8 mouse cellular contexts compared by ENCODE assay signal in genomic region chr6:85380201-85380900, GRCm38 (mm10). TPM values are rescaled to one million over a fixed set of nuclear protein-coding genes. Genes with fewer than 3 reads are reported as not detected.
A peak's percentile ranks its signal among the peaks of the same experiment; 100 is the strongest.
DNase-seq lines count a peak whose midpoint lies in the region; ATAC-seq and TF ChIP-seq lines count a peak whose summit lies in the region.

No protein-coding gene starts in this region.

- H3K27me3 ChIP-seq in C2C12 (ENCODE audit: control insufficient read depth, insufficient read depth, insufficient read length) (no peaks in the 10 kb centered on the region), myocyte (ENCODE audit: control insufficient read depth, insufficient read depth, insufficient read length) (no peaks in the 10 kb centered on the region)
- H3K27me3 ChIP-seq in erythroblast, embryonic 14.5 days (ENCODE audit: control insufficient read depth): no peaks in the 10 kb centered on the region
- no peaks in the 10 kb centered on the region for H3K27me3 ChIP-seq in heart, embryonic 11.5 days (ENCODE audit: control insufficient read depth, insufficient read depth, low read length)
- H3K27me3 ChIP-seq in kidney, embryonic 15.5 days: no peaks in the 10 kb centered on the region
- H3K27me3 ChIP-seq in liver, embryonic 11.5 days (replicated peaks; ENCODE audit: control insufficient read depth, insufficient read depth, low read length): no peaks in the 10 kb centered on the region
- H3K27me3 ChIP-seq in stomach, embryonic 14.5 days (ENCODE audit: control insufficient read depth, insufficient read depth, low read length): no peaks in the 10 kb centered on the region

- no peak overlapping the region for H3K27ac ChIP-seq in heart, embryonic 11.5 days (ENCODE audit: low read depth, low read length)
- peak overlapping the region; percentile 66; the same call in 1 of the 2 replicates for H3K27ac ChIP-seq in kidney, embryonic 15.5 days
- no peak overlapping the region for H3K27ac ChIP-seq in liver, embryonic 11.5 days (ENCODE audit: low read depth, low read length)
- no peak overlapping the region for H3K27ac ChIP-seq in stomach, embryonic 14.5 days (ENCODE audit: low read length)

- H3K4me2 ChIP-seq in heart, embryonic 11.5 days: peak overlapping the region; percentile 61
- H3K4me2 ChIP-seq in kidney, embryonic 15.5 days: peak overlapping the region; percentile 52
- H3K4me2 ChIP-seq in liver, embryonic 11.5 days: peak overlapping the region; percentile 74
- H3K4me2 ChIP-seq in myocyte (ENCODE audit: low read depth): no peak overlapping the region
- peak overlapping the region; percentile 23 for H3K4me2 ChIP-seq in stomach, embryonic 14.5 days (replicated peaks; ENCODE audit: low read depth, low read length)

- no peak for TF ChIP-seq POLR2A in myocyte (IDR thresholded peaks at IDR 0.05; ENCODE audit: insufficient read length, low read depth)

- H3K79me2 ChIP-seq in C2C12 (ENCODE audit: control insufficient read depth, insufficient read depth): no peaks in the 10 kb centered on the region
- H3K79me2 ChIP-seq in myocyte (ENCODE audit: control insufficient read depth, insufficient read depth): no peaks in the 10 kb centered on the region

- WGBS in heart, embryonic 11.5 days (ENCODE audit: insufficient replicate concordance): 26% methylated on average over 10 of the region's 10 CpGs
- 28% methylated on average over 10 of the region's 10 CpGs for WGBS in kidney, embryonic 15.5 days
- WGBS in liver, embryonic 11.5 days: 24% methylated on average over 10 of the region's 10 CpGs
- WGBS in stomach, embryonic 14.5 days: 28% methylated on average over 10 of the region's 10 CpGs

- H3K9me3 ChIP-seq in erythroblast, embryonic 14.5 days (ENCODE audit: control insufficient read depth, low read length): no peaks in the 10 kb centered on the region
- no peaks in the 10 kb centered on the region for H3K9me3 ChIP-seq in heart, embryonic 11.5 days (replicated peaks; ENCODE audit: control insufficient read depth, low read length)
- no peaks in the 10 kb centered on the region for H3K9me3 ChIP-seq in kidney, embryonic 15.5 days (replicated peaks)
- H3K9me3 ChIP-seq in liver, embryonic 11.5 days (ENCODE audit: control insufficient read depth, low read length): no peaks in the 10 kb centered on the region
- H3K9me3 ChIP-seq in stomach, embryonic 14.5 days (ENCODE audit: control insufficient read depth, low read depth, low read length): no peaks in the 10 kb centered on the region

- H3K36me3 ChIP-seq in C2C12 (ENCODE audit: control insufficient read depth, insufficient read depth) (no peaks in the 10 kb centered on the region), myocyte (ENCODE audit: control insufficient read depth, insufficient read depth) (no peaks in the 10 kb centered on the region)
- H3K36me3 ChIP-seq in erythroblast, embryonic 14.5 days (ENCODE audit: control insufficient read depth): no peaks in the 10 kb centered on the region
- H3K36me3 ChIP-seq in heart, embryonic 11.5 days (ENCODE audit: control insufficient read depth, insufficient read depth, low read length): no peaks in the 10 kb centered on the region
- H3K36me3 ChIP-seq in kidney, embryonic 15.5 days: no peaks in the 10 kb centered on the region
- H3K36me3 ChIP-seq in liver, embryonic 11.5 days (ENCODE audit: control insufficient read depth, insufficient read depth, low read length): no peaks in the 10 kb centered on the region
- no peaks in the 10 kb centered on the region for H3K36me3 ChIP-seq in stomach, embryonic 14.5 days (ENCODE audit: control insufficient read depth, insufficient read depth, low read length)

- no peak overlapping the region for H3K4me3 ChIP-seq in C2C12 (ENCODE audit: insufficient read depth, poor library complexity, severe bottlenecking)
- peak overlapping the region; percentile 49 for H3K4me3 ChIP-seq in erythroblast, embryonic 14.5 days (replicated peaks)
- peak overlapping the region; percentile 19 for H3K4me3 ChIP-seq in heart, embryonic 11.5 days (ENCODE audit: low read depth, low read length)
- peak overlapping the region; percentile 15; the same call in 1 of the 2 replicates for H3K4me3 ChIP-seq in kidney, embryonic 15.5 days (replicated peaks)
- peak overlapping the region; percentile 38 for H3K4me3 ChIP-seq in liver, embryonic 11.5 days (ENCODE audit: low read depth, low read length)
- H3K4me3 ChIP-seq in myocyte: no peak overlapping the region
- no peak overlapping the region for H3K4me3 ChIP-seq in stomach, embryonic 14.5 days (ENCODE audit: low read depth, low read length)

- peak; percentile 89 for DNase-seq in brain, adult 2 months (ENCODE audit: low read depth, low spot score)
- DNase-seq in liver, embryonic 11.5 days (ENCODE audit: low spot score): peak; percentile 67

- H3K79me3 ChIP-seq in C2C12 (ENCODE audit: low read depth): no peaks in the 10 kb centered on the region

- ATAC-seq in heart, embryonic 11.5 days (replicated peaks; ENCODE audit: insufficient number of reproducible peaks, low FRiP score, low TSS enrichment): 0 out of 2 replicates have a peak, but pooled peaks have one; percentile 33
- ATAC-seq in kidney, embryonic 15.5 days (replicated peaks; ENCODE audit: low FRiP score): peak; percentile 89
- ATAC-seq in liver, embryonic 11.5 days (replicated peaks; ENCODE audit: low FRiP score): peak; percentile 66
- peak; percentile 75; the same call in 1 of the 2 replicates for ATAC-seq in stomach, embryonic 14.5 days (ENCODE audit: insufficient number of reproducible peaks, insufficient read depth, low FRiP score, low read depth)

- peak; percentile 53 for TF ChIP-seq CTCF in C2C12 (IDR thresholded peaks at IDR 0.05; ENCODE audit: control insufficient read depth, insufficient read depth, insufficient read length)

- H3K4me1 ChIP-seq in erythroblast, embryonic 14.5 days (ENCODE audit: control insufficient read depth): peaks cover 47% of the 10 kb centered on the region
- peaks cover 7% of the 10 kb centered on the region for H3K4me1 ChIP-seq in heart, embryonic 11.5 days (ENCODE audit: control insufficient read depth, insufficient read depth, low read length)
- H3K4me1 ChIP-seq in kidney, embryonic 15.5 days: peaks cover 33% of the 10 kb centered on the region
- peaks cover 37% of the 10 kb centered on the region for H3K4me1 ChIP-seq in liver, embryonic 11.5 days (replicated peaks; ENCODE audit: control insufficient read depth, insufficient read depth, low read length)
- H3K4me1 ChIP-seq in stomach, embryonic 14.5 days (ENCODE audit: control insufficient read depth, insufficient read depth, low read length): 0 out of 2 replicates have a peak, but pooled peaks cover 3% of the 10 kb centered on the region

- H3ac ChIP-seq in C2C12 (ENCODE audit: control insufficient read depth, insufficient read length, low read depth) (no peak overlapping the region), myocyte (ENCODE audit: control insufficient read depth, insufficient read length) (no peak overlapping the region)

- H3K9ac ChIP-seq in heart, embryonic 11.5 days (ENCODE audit: low read depth, low read length): peak overlapping the region; percentile 56
- H3K9ac ChIP-seq in kidney, embryonic 15.5 days: no peak overlapping the region
- H3K9ac ChIP-seq in liver, embryonic 11.5 days (ENCODE audit: low read depth, low read length): no peak overlapping the region
- H3K9ac ChIP-seq in stomach, embryonic 14.5 days (replicated peaks; ENCODE audit: low read depth, low read length): no peak overlapping the region

TF ChIP-seq in C2C12, 6 proteins besides CTCF, POLR2A, EP300 and RAD21:
- TF ChIP-seq FOSL1 (IDR thresholded peaks at IDR 0.05; ENCODE audit: insufficient read depth, low read length, poor library complexity, severe bottlenecking) (no peak), USF1 (IDR thresholded peaks at IDR 0.05; ENCODE audit: low read depth) (no peak)

TF ChIP-seq in myocyte, 11 proteins besides CTCF, POLR2A, EP300 and RAD21 (continues in another document):
- no peak for TF ChIP-seq CEBPB (IDR thresholded peaks at IDR 0.05; ENCODE audit: insufficient read depth, poor library complexity, severe bottlenecking)
- TF ChIP-seq TCF12 (IDR thresholded peaks at IDR 0.05; ENCODE audit: insufficient read depth, poor library complexity, severe bottlenecking): no peak

RNA-seq across cellular contexts. Expression of gene Rab11fip5, which starts 5.9 kb away (rescaled TPM):
- polyA plus RNA-seq in C2C12 (2012; fragmentation: generic; extraction: Trizol) (6.6 TPM), myocyte (2012; fragmentation: generic; extraction: Trizol) (24.8 TPM)
- polyA plus RNA-seq in erythroblast, embryonic 14.5 days (2012): 0.01 and 0.03 TPM in 2 replicates
- polyA plus RNA-seq in heart, embryonic 11.5 days (2014; fragmentation: Nextera tagmentation; extraction: Ambion mirVana): 16.1 and 17.5 TPM in 2 replicates
- 12.1 and 13.8 TPM in 2 replicates for polyA plus RNA-seq in kidney, embryonic 15.5 days (2015; fragmentation: Nextera tagmentation; extraction: Ambion mirVana)
- 1.0 TPM in 2 replicates for polyA plus RNA-seq in liver, embryonic 11.5 days (2014; fragmentation: Nextera tagmentation; extraction: Ambion mirVana)
- 8.1 and 8.3 TPM in 2 replicates for polyA plus RNA-seq in stomach, embryonic 14.5 days (2014; fragmentation: Nextera tagmentation; extraction: Ambion mirVana)

RNA-seq across cellular contexts. Expression of gene Noto, which starts 43.3 kb away (rescaled TPM):
- polyA plus RNA-seq in C2C12 (2012; fragmentation: generic; extraction: Trizol) (not detected), myocyte (2012; fragmentation: generic; extraction: Trizol) (not detected)
- polyA plus RNA-seq in erythroblast, embryonic 14.5 days (2012): not detected in 2 replicates
- not detected in 2 replicates for polyA plus RNA-seq in heart, embryonic 11.5 days (2014; fragmentation: Nextera tagmentation; extraction: Ambion mirVana)
- polyA plus RNA-seq in kidney, embryonic 15.5 days (2015; fragmentation: Nextera tagmentation; extraction: Ambion mirVana): not detected in 2 replicates
- not detected in 2 replicates for polyA plus RNA-seq in liver, embryonic 11.5 days (2014; fragmentation: Nextera tagmentation; extraction: Ambion mirVana)
- not detected in 2 replicates for polyA plus RNA-seq in stomach, embryonic 14.5 days (2014; fragmentation: Nextera tagmentation; extraction: Ambion mirVana)

RNA-seq across cellular contexts. Expression of gene Sfxn5, which starts 47.1 kb away (rescaled TPM):
- 2.2 TPM for polyA plus RNA-seq in C2C12 (2012; fragmentation: generic; extraction: Trizol)
- polyA plus RNA-seq in erythroblast, embryonic 14.5 days (2012): 0.01 and 0.08 TPM in 2 replicates
- polyA plus RNA-seq in heart, embryonic 11.5 days (2014; fragmentation: Nextera tagmentation; extraction: Ambion mirVana): 3.6 and 5.6 TPM in 2 replicates
- polyA plus RNA-seq in kidney, embryonic 15.5 days (2015; fragmentation: Nextera tagmentation; extraction: Ambion mirVana): 12.4 and 12.9 TPM in 2 replicates
- polyA plus RNA-seq in liver, embryonic 11.5 days (2014; fragmentation: Nextera tagmentation; extraction: Ambion mirVana): 3.8 and 4.0 TPM in 2 replicates
- polyA plus RNA-seq in myocyte (2012; fragmentation: generic; extraction: Trizol): 2.0 TPM
- 13.0 and 14.0 TPM in 2 replicates for polyA plus RNA-seq in stomach, embryonic 14.5 days (2014; fragmentation: Nextera tagmentation; extraction: Ambion mirVana)

RNA-seq across cellular contexts. Expression of gene Smyd5, which starts 51.4 kb away (rescaled TPM):
- polyA plus RNA-seq in C2C12 (2012; fragmentation: generic; extraction: Trizol) (67.0 TPM), myocyte (2012; fragmentation: generic; extraction: Trizol) (34.6 TPM)
- polyA plus RNA-seq in erythroblast, embryonic 14.5 days (2012): 0.37 and 0.47 TPM in 2 replicates
- 38.8 and 42.5 TPM in 2 replicates for polyA plus RNA-seq in heart, embryonic 11.5 days (2014; fragmentation: Nextera tagmentation; extraction: Ambion mirVana)
- polyA plus RNA-seq in kidney, embryonic 15.5 days (2015; fragmentation: Nextera tagmentation; extraction: Ambion mirVana): 69.3 and 75.1 TPM in 2 replicates
- polyA plus RNA-seq in liver, embryonic 11.5 days (2014; fragmentation: Nextera tagmentation; extraction: Ambion mirVana): 65.5 and 68.2 TPM in 2 replicates
- polyA plus RNA-seq in stomach, embryonic 14.5 days (2014; fragmentation: Nextera tagmentation; extraction: Ambion mirVana): 43.6 and 45.8 TPM in 2 replicates

Comparison
In these comparisons a context has a peak if more than half of its experiments do, and no peak if none do; other contexts are left out.
1. H3K4me3 ChIP-seq: peak in erythroblast, embryonic 14.5 days (single experiment), heart, embryonic 11.5 days (single experiment), kidney, embryonic 15.5 days (single experiment) and liver, embryonic 11.5 days (single experiment); none in C2C12 (single experiment), myocyte (single experiment) and stomach, embryonic 14.5 days (single experiment).
2. ATAC-seq: peak in every context shown above with its lines; median percentile 89 in kidney, embryonic 15.5 days; 75 in stomach, embryonic 14.5 days; 66 in liver, embryonic 11.5 days; 33 in heart, embryonic 11.5 days.